Mouse (Mus musculus) erythroblast, embryonic 14.5 days (primary cell): Measurements from ENCODE around the gene Hadhb. TPM values are rescaled to one million over a fixed set of nuclear protein-coding genes. Genes with fewer than 3 reads are reported as not detected.

Experiments
- H3K27me3 ChIP-seq: 2 replicates; pipeline ENCODE4 v1.6.1; 2012; ENCODE audit warnings: inconsistent platforms; ENCODE audit not compliant: control insufficient read depth
- H3K36me3 ChIP-seq: 2 replicates; pipeline ENCODE4 v1.6.1; 2012; ENCODE audit warnings: mild to moderate bottlenecking, inconsistent platforms; ENCODE audit not compliant: control insufficient read depth
- H3K4me1 ChIP-seq: 2 replicates; pipeline ENCODE4 v1.6.1; 2012; ENCODE audit warnings: inconsistent platforms; ENCODE audit not compliant: control insufficient read depth
- H3K4me3 ChIP-seq: replicated peaks from 2 replicates; pipeline ENCODE3; 2012; ENCODE audit warnings: moderate library complexity, mild to moderate bottlenecking, inconsistent platforms
- H3K9me3 ChIP-seq: 2 replicates; pipeline ENCODE4 v1.6.1; 2012; ENCODE audit warnings: low read length, inconsistent platforms, mixed read lengths; ENCODE audit not compliant: control insufficient read depth
- GATA1 ChIP-seq: IDR thresholded peaks from 2 replicates; pipeline ENCODE4 v1.6.1; 2012; ENCODE audit warnings: low read length, inconsistent platforms, mixed read lengths
- TAL1 ChIP-seq: IDR thresholded peaks from 3 replicates; pipeline ENCODE4 v1.6.1; 2012; ENCODE audit warnings: low read length, inconsistent platforms, mixed read lengths
- polyA plus RNA-seq: library from polyadenylated mRNA; stranded (reverse); fragments of >175 nt; gene quantifications from 2 replicates; pipeline ENCODE4 v1.2.3, GENCODE M21; 2012

Gene Hadhb
- polyA plus RNA-seq, 1 experiment: 2.8 TPM

- no peak for TF ChIP-seq TAL1
- no peak for TF ChIP-seq GATA1
- peaks cover 8% of the 10 kb centered on the region for H3K4me1 ChIP-seq
- no peak overlapping the region for H3K4me3 ChIP-seq
- H3K27me3 ChIP-seq: peaks cover 90% of the 10 kb centered on the region
- H3K36me3 ChIP-seq: peaks cover 2% of the 10 kb centered on the region
- no peaks in the 10 kb centered on the region; the same call in 1 of the 2 replicates for H3K9me3 ChIP-seq
Observed at GRCm38 (mm10) chr5:30111771-30112170, 43.3 kb upstream of the Hadhb start.

DNA sequence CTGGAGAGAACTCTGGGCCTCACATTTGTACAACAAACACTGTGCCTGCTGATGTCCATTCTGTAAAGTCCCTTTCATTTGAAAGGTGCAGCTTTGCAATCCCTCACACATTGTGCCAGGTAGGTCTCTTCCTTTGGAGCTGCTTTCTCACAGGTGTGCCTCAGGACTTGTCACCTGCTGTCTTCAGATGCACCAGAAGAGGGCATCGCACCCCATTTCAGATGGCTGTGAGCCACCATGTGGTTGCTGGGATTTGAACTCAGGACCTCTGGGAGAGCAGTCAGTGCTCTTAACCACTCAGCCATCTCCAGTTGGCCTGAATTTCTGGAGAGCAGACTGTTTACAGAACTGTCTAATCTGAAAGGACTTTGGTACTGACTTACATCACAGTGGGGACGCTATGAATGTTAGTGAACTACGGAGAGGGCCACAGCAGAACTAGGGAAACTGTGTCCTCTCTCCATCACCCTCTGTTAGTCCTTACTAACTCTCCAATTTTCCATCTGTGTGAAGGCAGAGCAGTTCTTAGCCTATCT lies 42.4 kb upstream of the Hadhb start:
- TF ChIP-seq GATA1: no peak
- TF ChIP-seq TAL1: no peak
- H3K27me3 ChIP-seq: peaks cover 81% of the 10 kb centered on the region
- H3K36me3 ChIP-seq: peaks cover 7% of the 10 kb centered on the region
- no peaks in the 10 kb centered on the region; the same call in 1 of the 2 replicates for H3K9me3 ChIP-seq
- peaks cover 8% of the 10 kb centered on the region for H3K4me1 ChIP-seq
- H3K4me3 ChIP-seq: no peak overlapping the region

DNA sequence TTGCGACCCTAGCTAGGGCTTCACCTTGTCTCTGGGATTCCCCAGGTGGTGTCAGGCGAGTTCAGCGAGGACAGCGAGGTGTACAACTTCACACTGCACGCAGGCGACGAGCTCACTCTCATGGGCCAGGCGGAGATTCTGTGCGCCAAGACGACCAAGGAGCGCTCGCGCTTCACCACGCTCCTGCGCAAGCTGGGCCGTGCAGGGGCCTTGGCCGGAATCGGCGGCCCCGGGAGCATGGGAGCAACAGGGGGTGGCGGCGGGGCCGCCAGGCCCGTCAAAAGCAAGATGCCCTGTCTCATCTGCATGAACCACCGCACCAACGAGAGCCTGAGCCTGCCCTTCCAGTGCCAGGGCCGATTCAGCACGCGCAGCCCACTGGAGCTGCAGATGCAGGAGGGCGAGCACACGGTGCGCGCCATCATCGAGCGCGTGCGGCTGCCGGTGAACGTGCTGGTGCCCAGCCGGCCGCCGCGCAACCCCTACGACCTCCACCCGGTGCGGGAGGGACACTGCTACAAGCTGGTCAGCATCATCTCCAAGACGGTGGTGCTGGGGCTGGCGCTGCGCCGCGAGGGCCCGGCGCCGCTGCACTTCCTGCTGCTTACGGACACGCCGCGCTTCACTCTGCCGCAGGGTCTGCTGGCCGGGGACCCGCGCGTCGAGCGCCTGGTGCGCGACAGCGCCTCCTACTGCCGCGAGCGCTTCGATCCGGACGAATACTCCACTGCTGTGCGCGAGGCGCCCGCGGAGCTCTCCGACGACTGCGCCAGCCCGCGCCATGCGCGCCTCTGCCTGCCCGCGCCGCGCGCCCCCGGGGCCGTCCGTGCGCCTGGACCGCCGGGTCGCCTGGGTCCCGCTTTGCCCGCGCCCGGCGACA lies 40.9 kb upstream of the Hadhb start:
- no peak for TF ChIP-seq GATA1
- no peak for TF ChIP-seq TAL1
- peaks cover 8% of the 10 kb centered on the region for H3K4me1 ChIP-seq
- H3K4me3 ChIP-seq: peak overlapping the region; percentile 40
- peaks cover 69% of the 10 kb centered on the region for H3K27me3 ChIP-seq
- peaks cover 22% of the 10 kb centered on the region for H3K36me3 ChIP-seq
- H3K9me3 ChIP-seq: no peaks in the 10 kb centered on the region; the same call in 1 of the 2 replicates

DNA sequence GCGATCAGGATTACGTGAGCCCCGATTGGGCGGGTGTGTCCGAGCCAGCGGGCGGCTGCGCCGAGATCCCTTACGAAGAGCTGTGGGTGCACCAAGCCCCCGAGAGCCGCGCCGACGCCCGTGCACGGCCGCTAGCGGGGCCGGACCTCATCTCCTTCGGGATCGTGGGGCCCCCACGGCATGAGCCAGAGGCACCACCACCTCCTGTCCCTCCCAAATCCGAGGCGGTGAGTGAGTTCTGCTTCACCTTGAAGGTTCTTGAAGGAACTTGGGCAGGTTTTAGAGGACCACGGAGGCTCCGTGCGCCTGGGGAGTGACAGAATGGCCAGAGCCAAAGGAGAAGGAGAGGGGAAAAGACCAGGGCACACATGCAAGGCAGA lies 40.3 kb upstream of the Hadhb start:
- H3K9me3 ChIP-seq: no peaks in the 10 kb centered on the region; the same call in 1 of the 2 replicates
- H3K27me3 ChIP-seq: peaks cover 63% of the 10 kb centered on the region
- H3K36me3 ChIP-seq: peaks cover 29% of the 10 kb centered on the region
- H3K4me3 ChIP-seq: peak overlapping the region; percentile 40
- TF ChIP-seq GATA1 (no peak), TAL1 (no peak)
- H3K4me1 ChIP-seq: peaks cover 8% of the 10 kb centered on the region

DNA sequence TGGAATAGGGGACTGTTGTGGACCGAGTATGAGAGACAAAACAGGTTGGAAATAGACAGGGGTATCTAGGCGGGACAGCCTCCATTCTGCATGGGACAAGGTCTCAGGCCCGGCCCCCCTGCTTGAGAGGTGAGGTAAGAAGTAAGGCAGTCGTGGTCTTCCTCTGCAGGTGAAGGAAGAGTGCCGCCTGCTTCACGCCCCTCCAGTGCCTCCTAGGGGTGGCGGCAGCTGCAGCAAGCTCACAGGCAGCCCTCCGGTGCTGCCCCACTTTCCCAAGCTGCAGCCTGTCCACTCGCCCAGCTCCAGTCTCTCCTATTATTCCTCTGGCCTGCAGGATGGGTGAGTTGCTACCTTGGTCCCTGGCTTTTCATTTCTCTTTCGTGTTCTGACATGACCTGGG lies 39.3 kb upstream of the Hadhb start:
- Histone ChIP-seq H3K27me3 (peaks cover 54% of the 10 kb centered on the region), H3K9me3 (no peaks in the 10 kb centered on the region; the same call in 1 of the 2 replicates), H3K4me1 (peaks cover 8% of the 10 kb centered on the region), H3K36me3 (peaks cover 38% of the 10 kb centered on the region), H3K4me3 (no peak overlapping the region)
- TF ChIP-seq TAL1 (no peak), GATA1 (no peak)

GRCm38 (mm10) chr5:30118018-30118417 lies 37.0 kb upstream of the Hadhb start:
- Histone ChIP-seq H3K4me1 (peaks cover 8% of the 10 kb centered on the region), H3K9me3 (no peaks in the 10 kb centered on the region; the same call in 1 of the 2 replicates), H3K27me3 (peaks cover 31% of the 10 kb centered on the region), H3K4me3 (no peak overlapping the region), H3K36me3 (peaks cover 61% of the 10 kb centered on the region)
- TF ChIP-seq TAL1 (no peak), GATA1 (no peak)

GRCm38 (mm10) chr5:30119163-30119562 lies 35.9 kb upstream of the Hadhb start:
- peaks cover 5% of the 10 kb centered on the region for H3K4me1 ChIP-seq
- no peaks in the 10 kb centered on the region; the same call in 1 of the 2 replicates for H3K9me3 ChIP-seq
- TF ChIP-seq TAL1 (no peak), GATA1 (no peak)
- H3K4me3 ChIP-seq: no peak overlapping the region
- peaks cover 73% of the 10 kb centered on the region for H3K36me3 ChIP-seq
- peaks cover 19% of the 10 kb centered on the region for H3K27me3 ChIP-seq

DNA sequence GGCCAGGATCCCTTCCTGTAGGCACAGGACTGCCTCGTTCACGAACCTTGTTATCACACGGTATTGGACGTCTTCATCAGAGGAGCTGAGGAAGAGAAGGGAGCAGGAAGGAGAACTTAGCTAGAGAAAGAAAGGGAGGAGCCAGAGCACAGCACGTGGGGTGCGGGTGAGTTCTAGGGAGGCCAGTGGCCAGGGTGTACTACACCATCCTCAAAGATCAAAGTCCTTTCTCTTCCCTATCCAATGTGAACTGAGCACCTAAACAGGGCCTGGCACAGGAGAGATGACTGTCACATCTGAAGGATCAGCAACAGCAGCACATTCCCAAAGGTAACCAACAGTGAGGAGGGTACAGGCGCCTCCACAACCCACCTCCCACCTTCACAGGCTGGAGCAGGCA lies 34.9 kb upstream of the Hadhb start:
- no peak for TF ChIP-seq GATA1
- TF ChIP-seq TAL1: no peak

GRCm38 (mm10) chr5:30122481-30122880 lies 32.6 kb upstream of the Hadhb start:
- H3K4me3 ChIP-seq: no peak overlapping the region
- no peaks in the 10 kb centered on the region for H3K9me3 ChIP-seq
- no peaks in the 10 kb centered on the region for H3K4me1 ChIP-seq
- no peaks in the 10 kb centered on the region for H3K27me3 ChIP-seq
- peaks cover 99% of the 10 kb centered on the region for H3K36me3 ChIP-seq
- no peak for TF ChIP-seq GATA1
- TF ChIP-seq TAL1: no peak

More for the DNA sequence above, 34.9 kb upstream of the Hadhb start:
- no peaks in the 10 kb centered on the region for H3K9me3 ChIP-seq
- H3K4me1 ChIP-seq: no peaks in the 10 kb centered on the region
- peaks cover 10% of the 10 kb centered on the region for H3K27me3 ChIP-seq
- peaks cover 82% of the 10 kb centered on the region for H3K36me3 ChIP-seq
- H3K4me3 ChIP-seq: no peak overlapping the region
